Mouse (Mus musculus): Measurements from ENCODE around the gene Slc4a5. TPM values are rescaled to one million over a fixed set of nuclear protein-coding genes. Genes with fewer than 3 reads are reported as not detected.

The Slc4a5 gene
- total RNA-seq, 2 experiments from 2014 or later, result not detected

GRCm38 (mm10) chr6:83215002-83215666, 4.5 kb upstream of the Slc4a5 start:
- DNase-seq, result peak; percentile 70
- intact Hi-C loops (cut with DNase I; ENCODE audit: low total_unique reads), result no loop called here

- intact Hi-C loops (cut with DNase I; ENCODE audit: low total_unique reads), result no loop called here
- DNase-seq, result no peak
Observed at GRCm38 (mm10) chr6:83231486-83231885, 11.9 kb downstream of the Slc4a5 start.

GRCm38 (mm10) chr6:83233306-83233705, 13.7 kb downstream of the Slc4a5 start:
- no peak for DNase-seq

GRCm38 (mm10) chr6:83234280-83234741, 14.7 kb downstream of the Slc4a5 start:
- DNase-seq, result no peak
- intact Hi-C loops (cut with DNase I; ENCODE audit: low total_unique reads), result no loop called here

More at GRCm38 (mm10) chr6:83233306-83233705, 13.7 kb downstream of the Slc4a5 start:
- intact Hi-C loops (cut with DNase I; ENCODE audit: low total_unique reads), result no loop called here

DNA sequence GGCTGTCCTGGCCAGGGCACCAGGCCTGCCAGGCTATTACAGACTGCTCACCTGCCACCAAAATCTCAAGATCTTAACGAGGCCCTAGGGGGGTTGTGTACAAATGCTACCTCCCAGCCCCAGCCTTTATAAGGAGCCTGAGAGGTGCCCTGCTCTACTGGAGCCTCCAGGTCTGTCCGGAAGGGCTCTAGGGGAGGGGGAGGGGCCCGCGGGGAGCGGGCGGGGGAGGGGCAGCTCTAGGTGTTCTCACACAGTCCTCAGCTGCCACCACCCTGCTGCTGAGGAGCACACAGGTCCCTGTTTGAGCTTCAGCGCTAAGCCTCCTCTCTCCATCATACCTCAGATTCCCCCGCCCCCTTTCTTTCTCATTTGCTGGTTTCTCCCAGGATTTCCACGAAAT, 17.5 kb downstream of the Slc4a5 start:
- intact Hi-C loops (cut with DNase I; ENCODE audit: low total_unique reads), result no loop called here

DNA sequence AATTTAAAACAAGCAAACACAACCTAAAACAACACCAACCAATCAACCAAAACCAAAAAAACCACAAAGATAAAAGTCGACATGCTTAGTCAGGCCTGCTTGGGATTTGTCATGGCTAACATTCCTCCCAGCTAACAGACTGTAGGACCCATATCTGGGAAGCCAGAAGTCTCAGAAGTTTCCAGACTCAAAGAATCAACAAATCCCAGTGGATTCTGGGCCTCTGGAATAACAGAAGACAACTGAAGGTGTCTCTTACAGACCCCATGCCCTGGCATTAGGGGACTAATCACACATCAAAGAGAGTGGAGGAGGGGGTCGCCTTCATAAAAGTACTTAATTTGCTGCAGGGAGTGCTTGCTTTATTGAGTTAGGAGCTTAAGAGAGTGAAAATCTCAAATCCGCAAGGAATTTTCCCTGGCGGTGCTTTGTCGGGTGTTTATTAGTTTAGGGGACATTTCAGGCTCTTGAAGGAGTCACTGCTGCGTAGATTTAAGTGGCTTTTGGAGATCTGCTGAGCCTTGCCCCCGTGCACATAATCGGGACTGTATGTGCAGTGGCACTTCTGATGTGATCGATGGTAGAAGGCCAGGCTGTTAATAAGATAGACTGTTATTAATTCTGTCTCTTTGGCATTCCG, 24.9 kb downstream of the Slc4a5 start:
- intact Hi-C loops (cut with DNase I; ENCODE audit: low total_unique reads), result no loop called here
- no peak for DNase-seq

More for the DNA sequence above, 17.5 kb downstream of the Slc4a5 start:
- no peak for DNase-seq

DNA sequence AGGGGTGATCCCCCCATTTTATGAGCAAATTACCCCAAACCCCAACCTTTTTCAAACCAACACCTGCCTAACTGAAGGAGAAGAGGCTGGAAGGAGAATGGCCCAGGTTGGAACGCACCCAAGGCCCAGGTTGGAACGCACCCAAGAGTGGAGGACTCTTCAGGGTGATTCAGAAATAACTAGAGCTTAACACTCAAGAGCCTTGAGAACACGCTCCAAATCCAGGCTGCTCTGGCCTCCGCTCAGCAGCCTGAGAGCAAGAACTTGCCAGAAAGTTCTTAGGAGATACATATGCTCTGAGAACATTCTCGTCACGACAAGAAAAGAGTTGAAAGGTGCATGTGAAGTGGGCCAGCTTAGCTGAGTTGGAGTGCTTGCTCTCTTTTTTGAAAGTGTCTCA, 25.5 kb downstream of the Slc4a5 start:
- intact Hi-C loops (cut with DNase I; ENCODE audit: low total_unique reads), result no loop called here
- DNase-seq, result peak; percentile 36

- no peak for DNase-seq
- intact Hi-C loops (cut with DNase I; ENCODE audit: low total_unique reads), result no loop called here
Observed at GRCm38 (mm10) chr6:83245997-83246396, 26.4 kb downstream of the Slc4a5 start.

- intact Hi-C loops (cut with DNase I; ENCODE audit: low total_unique reads), result no loop called here
- DNase-seq, result no peak
Observed at GRCm38 (mm10) chr6:83246750-83247149, 27.1 kb downstream of the Slc4a5 start.

DNA sequence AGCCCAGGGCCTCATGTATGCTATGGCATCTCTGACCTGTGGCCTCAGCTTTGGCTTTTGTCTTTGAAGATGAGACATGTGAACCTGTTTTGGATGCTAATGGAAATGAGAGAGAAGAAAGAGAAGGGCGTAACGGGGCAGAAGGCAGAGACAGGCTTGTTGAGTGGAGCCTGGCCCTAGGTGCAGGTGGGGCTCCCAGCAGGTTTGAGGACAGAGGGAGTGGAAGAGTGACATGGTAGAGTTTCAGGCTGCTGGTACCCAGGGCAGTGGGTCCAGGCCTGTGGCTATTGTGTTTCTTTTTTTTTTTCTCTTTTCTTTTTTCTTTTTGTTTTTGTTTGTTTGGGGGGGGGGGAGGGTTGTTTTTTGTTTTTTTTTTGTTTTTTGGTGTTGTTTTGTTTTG, 27.5 kb downstream of the Slc4a5 start:
- no peak for DNase-seq
- intact Hi-C loops (cut with DNase I; ENCODE audit: low total_unique reads), result no loop called here

DNA sequence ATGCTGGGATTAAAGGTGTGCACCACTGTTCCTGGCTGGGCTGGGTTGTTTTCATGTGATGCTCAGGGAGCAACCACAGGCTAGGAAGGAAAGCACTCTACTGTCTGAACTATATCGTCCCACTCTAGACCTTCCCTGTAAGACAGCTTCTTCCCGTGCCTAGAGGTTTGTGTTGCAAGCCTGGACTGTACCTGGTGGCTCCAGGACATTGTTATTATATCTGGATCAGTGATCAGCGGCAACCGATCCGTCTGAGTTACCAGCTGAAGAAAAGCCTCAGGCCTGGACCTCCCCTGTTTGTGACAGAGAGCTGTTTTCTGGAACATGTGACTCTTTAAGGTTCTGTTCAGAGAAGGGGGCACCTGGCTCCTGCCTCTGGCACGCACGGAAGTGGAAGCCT, 34.6 kb downstream of the Slc4a5 start:
- no peak for DNase-seq
- intact Hi-C loops (cut with DNase I; ENCODE audit: low total_unique reads), result no loop called here

GRCm38 (mm10) chr6:83264516-83264915, 44.9 kb downstream of the Slc4a5 start:
- intact Hi-C loops (cut with DNase I; ENCODE audit: low total_unique reads), result no loop called here

GRCm38 (mm10) chr6:83265253-83265652, 45.6 kb downstream of the Slc4a5 start:
- intact Hi-C loops (cut with DNase I; ENCODE audit: low total_unique reads), result no loop called here
- DNase-seq, result no peak

More at GRCm38 (mm10) chr6:83264516-83264915, 44.9 kb downstream of the Slc4a5 start:
- DNase-seq, result no peak

DNA sequence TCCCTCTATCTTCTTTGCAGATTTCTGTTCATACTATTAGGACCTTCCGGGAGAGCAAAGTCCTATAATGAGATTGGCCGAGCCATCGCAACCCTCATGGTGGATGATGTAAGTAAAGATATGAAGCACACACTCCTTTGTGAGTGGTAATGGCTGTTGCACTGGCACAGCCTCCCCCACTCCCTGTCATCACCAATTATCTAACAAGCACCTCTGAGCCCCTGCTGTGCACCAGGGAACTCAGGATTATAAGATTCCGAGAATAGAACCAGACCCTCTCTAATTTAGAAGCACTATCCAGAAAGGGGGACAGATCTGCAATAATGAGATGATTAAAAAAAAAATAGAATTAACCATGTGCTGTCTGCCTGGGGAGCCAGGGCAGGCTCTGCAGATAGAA, 46.0 kb downstream of the Slc4a5 start:
- DNase-seq, result no peak
- intact Hi-C loops (cut with DNase I; ENCODE audit: low total_unique reads), result no loop called here

DNA sequence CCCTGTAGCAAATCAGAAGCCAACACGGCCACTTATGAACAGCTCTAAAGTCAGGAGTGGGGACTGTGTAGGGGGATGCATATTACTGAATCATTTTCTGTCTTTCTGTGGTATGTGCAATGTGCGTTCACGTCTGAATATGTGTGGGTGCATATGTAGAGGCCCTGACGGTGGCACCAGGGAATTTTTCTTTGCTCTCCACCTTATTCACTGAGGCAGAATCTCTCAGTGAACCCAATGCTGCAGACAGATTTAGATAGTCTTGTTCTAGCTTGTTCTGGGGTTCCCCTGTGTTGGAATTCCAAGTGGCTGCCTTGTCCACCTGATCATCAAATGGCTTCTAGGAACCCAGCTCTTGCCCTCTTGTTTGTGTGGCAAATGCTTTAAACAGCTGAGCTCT, 48.0 kb downstream of the Slc4a5 start:
- intact Hi-C loops (cut with DNase I; ENCODE audit: low total_unique reads), result no loop called here

GRCm38 (mm10) chr6:83268144-83269010, 48.7 kb downstream of the Slc4a5 start:
- intact Hi-C loops (cut with DNase I; ENCODE audit: low total_unique reads), result no loop called here
- peak; percentile 92 for DNase-seq

More for the DNA sequence above, 48.0 kb downstream of the Slc4a5 start:
- no peak for DNase-seq

- intact Hi-C loops (cut with DNase I; ENCODE audit: low total_unique reads), result no loop called here
- no peak for DNase-seq
Observed at GRCm38 (mm10) chr6:83273733-83274132, 54.1 kb downstream of the Slc4a5 start.

DNA sequence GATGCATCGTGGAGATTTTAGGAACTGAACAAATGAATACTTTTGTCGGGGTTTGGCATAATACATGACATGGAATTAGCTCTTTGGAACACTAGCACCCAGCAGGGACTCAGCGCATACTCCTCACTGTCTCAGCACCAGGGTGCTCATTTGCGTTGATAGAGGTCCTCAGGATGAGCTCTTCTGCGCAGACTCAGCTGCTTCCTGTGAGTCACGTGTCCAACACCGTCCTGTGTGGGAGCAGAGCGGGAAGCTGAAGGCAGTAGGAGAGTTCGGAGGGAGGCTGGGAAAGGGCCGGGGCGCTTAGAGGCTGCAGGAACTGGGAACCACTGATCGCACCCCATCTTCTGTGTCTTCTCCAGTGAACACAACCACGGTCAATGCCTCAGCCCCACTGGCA, 57.5 kb downstream of the Slc4a5 start:
- no peak for DNase-seq
- intact Hi-C loops (cut with DNase I; ENCODE audit: low total_unique reads), result no loop called here

DNA sequence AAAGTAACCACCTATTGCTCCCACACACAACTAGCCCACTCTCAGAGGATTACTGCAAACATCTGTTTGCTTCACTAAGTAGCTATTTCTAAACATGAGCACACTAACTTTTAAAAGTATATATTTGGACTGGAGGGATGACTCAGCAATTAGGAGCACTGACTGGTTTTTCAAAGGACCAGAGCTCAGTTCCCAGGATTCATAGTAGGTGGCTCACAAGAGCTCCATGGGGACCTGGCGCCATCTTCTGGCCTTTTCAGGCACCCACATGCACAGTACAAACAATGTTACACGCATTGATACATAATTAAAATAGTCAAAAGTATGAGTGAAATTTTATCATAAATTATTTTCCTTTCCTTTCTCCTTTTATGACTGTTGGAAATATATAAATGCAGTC, 59.3 kb downstream of the Slc4a5 start:
- intact Hi-C loops (cut with DNase I; ENCODE audit: low total_unique reads), result no loop called here
- DNase-seq, result no peak

GRCm38 (mm10) chr6:83280256-83280955, 60.8 kb downstream of the Slc4a5 start:
- intact Hi-C loops (cut with DNase I; ENCODE audit: low total_unique reads), result no loop called here
- DNase-seq, result no peak
